In genomic region chr16:96467445-96467844, GRCm38 (mm10) we compare ENCODE assay signal across 8 mouse cellular contexts. TPM values are rescaled to one million over a fixed set of nuclear protein-coding genes. Genes with fewer than 3 reads are reported as not detected.
DNase-seq lines count a peak whose midpoint lies in the region; ATAC-seq and TF ChIP-seq lines count a peak whose summit lies in the region.

Gene Pcp4, plus strand, starts transcription at chr16:96467606.

- H3K4me3 ChIP-seq in cortical plate, adult 2 months (ENCODE audit: insufficient read depth, low read length), result peak within 1 kb of the TSS; percentile 34
- no peak within 1 kb of the TSS for H3K4me3 ChIP-seq in kidney, adult 2 months (ENCODE audit: insufficient read depth, low read depth, low read length)
- H3K4me3 ChIP-seq in limb, embryonic 10.5 days, result no peak within 1 kb of the TSS

- no peaks in the 10 kb centered on the region for H3K4me1 ChIP-seq in cortical plate, adult 2 months (ENCODE audit: control insufficient read depth, insufficient read depth, low read length)
- no peaks in the 10 kb centered on the region for H3K4me1 ChIP-seq in kidney, adult 2 months (ENCODE audit: control insufficient read depth, insufficient read depth, low read length)
- peaks cover 26% of the 10 kb centered on the region for H3K4me1 ChIP-seq in limb, embryonic 10.5 days

- no peak within 1 kb of the TSS for H3K27ac ChIP-seq in cortical plate, adult 2 months (ENCODE audit: insufficient read depth, low read length)
- no peak within 1 kb of the TSS for H3K27ac ChIP-seq in kidney, adult 2 months (ENCODE audit: insufficient read depth, low read depth, low read length)
- no peak within 1 kb of the TSS for H3K27ac ChIP-seq in limb, embryonic 10.5 days

- peak; percentile 98 for TF ChIP-seq CTCF in cortical plate, adult 2 months (IDR thresholded peaks at IDR 0.05; ENCODE audit: extremely low read depth, insufficient read depth, low read length)
- peak; percentile 92 for TF ChIP-seq CTCF in kidney, adult 2 months (conservative IDR thresholded peaks at IDR 0.05; ENCODE audit: insufficient read depth, insufficient read length, low read depth, low read length)

- peak; percentile 64 for DNase-seq in CD4-positive, CD25-positive, alpha-beta regulatory T cell, adult 2 months (ENCODE audit: low read depth, low spot score)
- peak; percentile 13 to 34 for DNase-seq in gastrocnemius, adult 8-10 months (ENCODE audit: low spot score in 2 of 2)
- DNase-seq in kidney, adult 2 months, result peak; percentile 76
- DNase-seq in limb, embryonic 10.5 days (ENCODE audit: low spot score), result peak; percentile 86
- peak; percentile 38 for DNase-seq in naive thymus-derived CD4-positive, alpha-beta T cell, adult 2 months (ENCODE audit: low read depth)
- peak; percentile 59 to 82 for DNase-seq in spleen, postnatal 4 days (ENCODE audit: low spot score in 2 of 2)

- H3K9me3 ChIP-seq in limb, embryonic 10.5 days (replicated peaks), result no peaks in the 10 kb centered on the region

- 9% methylated on average over 8 of the region's 8 CpGs for WGBS in kidney, adult 2 months
- WGBS in limb, embryonic 10.5 days, result 12% methylated on average over 8 of the region's 8 CpGs

- H3K27me3 ChIP-seq in kidney, adult 2 months (replicated peaks; ENCODE audit: control insufficient read depth, insufficient read depth, low read length), result no peaks in the 10 kb centered on the region
- no peaks in the 10 kb centered on the region for H3K27me3 ChIP-seq in limb, embryonic 10.5 days (ENCODE audit: low read depth, poor library complexity, severe bottlenecking)

- H3K36me3 ChIP-seq in kidney, adult 2 months (ENCODE audit: control insufficient read depth, insufficient read depth, low read length), result no peaks in the 10 kb centered on the region
- no peaks in the 10 kb centered on the region for H3K36me3 ChIP-seq in limb, embryonic 10.5 days

- TF ChIP-seq POLR2A in cortical plate, adult 2 months (IDR thresholded peaks at IDR 0.05; ENCODE audit: extremely low read depth, insufficient read depth, low read length), result peak; percentile 98
- TF ChIP-seq POLR2A in kidney, adult 2 months (IDR thresholded peaks at IDR 0.05; ENCODE audit: low read depth, low read length), result no peak

- ATAC-seq in CD4-positive, CD25-positive, alpha-beta regulatory T cell, adult 4 months, result no peak

RNA-seq across cellular contexts. Expression of gene Pcp4, which starts in this region (rescaled TPM):
- not detected for polyA plus RNA-seq in CD4-positive, CD25-positive, alpha-beta regulatory T cell, adult 4 months (2017; shearing (Covaris generic))
- polyA plus RNA-seq in cortical plate, adult 2 months (2012; rRNA removed), result 606 and 753 TPM in 2 replicates
- total RNA-seq in gastrocnemius, adult 8-10 months (2022), result not detected
- 0.34 and 0.68 TPM in 2 replicates for polyA plus RNA-seq in kidney, adult 2 months (2012; rRNA removed)
- polyA plus RNA-seq in limb, embryonic 10.5 days (2016; fragmentation: Nextera tagmentation; extraction: Ambion mirVana), result 1.3 and 2.1 TPM in 2 replicates

Comparison
In these comparisons a context has a peak if more than half of its experiments do, and no peak if none do; other contexts are left out.
1. RNA of gene Pcp4 (polyA plus RNA-seq): 606 to 753 TPM in cortical plate, adult 2 months; 1.3 to 2.1 TPM in limb, embryonic 10.5 days, 0.34 to 0.68 TPM in kidney, adult 2 months and not detected in CD4-positive, CD25-positive, alpha-beta regulatory T cell, adult 4 months; every median in the first group is over 100 times any median in the second.
2. Peak in DNase-seq in gastrocnemius, adult 8-10 months; RNA of the gene not detected or under 1 TPM.
3. Peak in DNase-seq in kidney, adult 2 months; RNA of the gene not detected or under 1 TPM.
4. DNase-seq: peak in every context shown above with its lines; median percentile 86 in limb, embryonic 10.5 days; 76 in kidney, adult 2 months; 70 in spleen, postnatal 4 days; 64 in CD4-positive, CD25-positive, alpha-beta regulatory T cell, adult 2 months; 38 in naive thymus-derived CD4-positive, alpha-beta T cell, adult 2 months; 24 in gastrocnemius, adult 8-10 months.